ENCODE assay signal across 30 mouse cellular contexts in the genomic region with DNA sequence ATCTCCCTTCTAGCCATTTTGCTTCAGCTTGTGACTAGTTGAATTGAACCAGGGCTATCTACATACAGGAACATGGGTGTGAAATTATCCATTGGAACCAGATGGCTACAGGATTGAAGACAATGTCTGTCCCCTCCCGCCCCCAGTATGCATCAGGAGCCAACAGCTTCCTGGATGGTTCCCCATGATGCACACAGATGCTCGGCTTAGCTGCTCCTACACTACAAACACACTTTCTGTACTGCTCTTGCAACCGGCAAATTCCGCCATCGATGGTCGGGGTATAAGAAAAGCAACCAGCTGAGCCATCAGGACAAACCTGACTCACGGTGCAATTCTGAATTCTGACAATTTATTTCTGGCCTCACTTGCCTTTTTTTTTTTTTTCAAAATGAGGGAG.
DNase-seq lines count a peak whose midpoint lies in the region; ATAC-seq and TF ChIP-seq lines count a peak whose summit lies in the region.
"Had no signal": no experiment of that assay in that cellular context is flagged by ENCODE, and none has a peak within 500 bp of the region (broad histone marks: within the 10 kb centered on the region; RNA-seq: fewer than 3 reads in every experiment).

No protein-coding gene starts in this region.

- intact Hi-C loops in left cerebral cortex, postnatal 4 days (cut with DNase I) = no loop called here

- no peak overlapping the region for H3K4me3 ChIP-seq in hindbrain, postnatal 0 days (ENCODE audit: low read length)
- H3K4me3 ChIP-seq in hindbrain, embryonic 14.5 days (replicated peaks; ENCODE audit: low read length) = no peak overlapping the region
- no peak overlapping the region for H3K4me3 ChIP-seq in layer of hippocampus, adult 2 months
- H3K4me3 ChIP-seq in heart, embryonic 11.5 days (ENCODE audit: low read depth, low read length) = no peak overlapping the region
- H3K4me3 ChIP-seq: embryonic facial prominence, embryonic 13.5 days; forebrain, embryonic 13.5 days; heart, embryonic 13.5 days; hindbrain, embryonic 13.5 days; limb, embryonic 15.5 days; megakaryocyte, embryonic 14.5 days; neural tube, embryonic 15.5 days; stomach, embryonic 15.5 days had no signal

- TF ChIP-seq CTCF in hindbrain, postnatal 0 days (IDR thresholded peaks at IDR 0.05; ENCODE audit: low read depth) = no peak
- no peak for TF ChIP-seq CTCF in layer of hippocampus, adult 2 months (conservative IDR thresholded peaks at IDR 0.05)

- DNase-seq in hindbrain, postnatal 0 days (ENCODE audit: low spot score) = peak; percentile 36
- no peak for DNase-seq in hindbrain, embryonic 14.5 days (ENCODE audit: low spot score)
- DNase-seq in right cerebral cortex, adult 18-20 months = peak; percentile 40
- no peak for DNase-seq in right cerebral cortex, postnatal 10 days (ENCODE audit: low spot score in 2 of 2)
- peak; percentile 24 to 61 for DNase-seq in layer of hippocampus, adult 2 months (ENCODE audit: low spot score in 2 of 2)
- DNase-seq in left cerebral cortex, postnatal 4 days = peak; percentile 17
- DNase-seq in testis, postnatal 10 days (ENCODE audit: low spot score) = no peak
- DNase-seq: cerebellum, adult 18-20 months; cerebellum, postnatal 36 days; embryo, embryonic 11 days; gastrocnemius, postnatal 14 days; heart, adult 11 months; heart, postnatal 14 days; kidney, adult 2 months; lung, embryonic 14.5 days; lung, postnatal 36 days; thymus, adult 2 months; thymus, postnatal 4 days had no signal

- no peak overlapping the region for H3K27ac ChIP-seq in hindbrain, postnatal 0 days
- H3K27ac ChIP-seq in hindbrain, embryonic 14.5 days = no peak overlapping the region
- H3K27ac ChIP-seq in layer of hippocampus, adult 2 months = no peak overlapping the region
- no peak overlapping the region for H3K27ac ChIP-seq in heart, embryonic 11.5 days (ENCODE audit: low read depth, low read length)
- H3K27ac ChIP-seq: embryonic facial prominence, embryonic 13.5 days; forebrain, embryonic 13.5 days; heart, embryonic 13.5 days; hindbrain, embryonic 13.5 days; kidney, postnatal 0 days; limb, embryonic 15.5 days; liver, embryonic 14.5 days; neural tube, embryonic 15.5 days; stomach, embryonic 15.5 days had no signal

- 66% methylated on average over 7 of the region's 7 CpGs for whole genome bisulfite sequencing in hindbrain, postnatal 0 days
- 75% methylated on average over 7 of the region's 7 CpGs for WGBS in hindbrain, embryonic 14.5 days
- WGBS in heart, embryonic 11.5 days (ENCODE audit: insufficient replicate concordance) = 84% methylated on average over 7 of the region's 7 CpGs

- H3K4me2 ChIP-seq in hindbrain, postnatal 0 days (ENCODE audit: low read depth, low read length) = no peak overlapping the region
- no peak overlapping the region for H3K4me2 ChIP-seq in hindbrain, embryonic 14.5 days (replicated peaks)
- H3K4me2 ChIP-seq in heart, embryonic 11.5 days = no peak overlapping the region
- H3K4me2 ChIP-seq: embryonic facial prominence, embryonic 13.5 days; forebrain, embryonic 13.5 days; heart, embryonic 13.5 days; hindbrain, embryonic 13.5 days; limb, embryonic 15.5 days; lung, embryonic 14.5 days; neural tube, embryonic 15.5 days; stomach, embryonic 15.5 days had no signal

- H3K36me3 ChIP-seq in hindbrain, postnatal 0 days (ENCODE audit: insufficient read depth, low read length) = no peaks in the 10 kb centered on the region
- H3K36me3 ChIP-seq in hindbrain, embryonic 14.5 days (replicated peaks; ENCODE audit: control insufficient read depth, insufficient read depth) = no peaks in the 10 kb centered on the region
- H3K36me3 ChIP-seq in heart, embryonic 11.5 days (ENCODE audit: control insufficient read depth, insufficient read depth, low read length) = no peaks in the 10 kb centered on the region
- H3K36me3 ChIP-seq: embryonic facial prominence, embryonic 13.5 days; heart, embryonic 13.5 days; hindbrain, embryonic 13.5 days; limb, embryonic 15.5 days; neural tube, embryonic 15.5 days; stomach, embryonic 15.5 days had no signal

- no peaks in the 10 kb centered on the region for H3K27me3 ChIP-seq in hindbrain, postnatal 0 days (ENCODE audit: insufficient read depth, low read length)
- H3K27me3 ChIP-seq in hindbrain, embryonic 14.5 days (ENCODE audit: control insufficient read depth, insufficient read depth, low read length) = no peaks in the 10 kb centered on the region; the same call in 1 of the 2 replicates
- H3K27me3 ChIP-seq in heart, embryonic 11.5 days (ENCODE audit: control insufficient read depth, insufficient read depth, low read length) = peaks cover 7% of the 10 kb centered on the region; the same call in 1 of the 2 replicates
- H3K27me3 ChIP-seq: limb, embryonic 15.5 days; stomach, embryonic 15.5 days had no signal

- ATAC-seq in hindbrain, postnatal 0 days = no peak
- ATAC-seq in hindbrain, embryonic 14.5 days (ENCODE audit: low FRiP score) = no peak
- no peak for ATAC-seq in heart, embryonic 11.5 days (replicated peaks; ENCODE audit: insufficient number of reproducible peaks, low FRiP score, low TSS enrichment)
- ATAC-seq: forebrain, embryonic 13.5 days; midbrain, embryonic 16.5 days had no signal

- H3K9me3 ChIP-seq in hindbrain, postnatal 0 days (ENCODE audit: low read length) = no peaks in the 10 kb centered on the region
- no peaks in the 10 kb centered on the region for H3K9me3 ChIP-seq in hindbrain, embryonic 14.5 days (ENCODE audit: control insufficient read depth, low read length)
- H3K9me3 ChIP-seq in heart, embryonic 11.5 days (replicated peaks; ENCODE audit: control insufficient read depth, low read length) = no peaks in the 10 kb centered on the region
- H3K9me3 ChIP-seq: embryonic facial prominence, embryonic 13.5 days; forebrain, embryonic 13.5 days; heart, embryonic 13.5 days; hindbrain, embryonic 13.5 days; limb, embryonic 15.5 days; neural tube, embryonic 15.5 days; stomach, embryonic 15.5 days had no signal

- H3K9ac ChIP-seq in hindbrain, postnatal 0 days (replicated peaks; ENCODE audit: low read length) = no peak overlapping the region
- no peak overlapping the region for H3K9ac ChIP-seq in hindbrain, embryonic 14.5 days
- H3K9ac ChIP-seq in heart, embryonic 11.5 days (ENCODE audit: low read depth, low read length) = no peak overlapping the region
- H3K9ac ChIP-seq: embryonic facial prominence, embryonic 13.5 days; forebrain, embryonic 13.5 days; heart, embryonic 13.5 days; hindbrain, embryonic 13.5 days; limb, embryonic 15.5 days; liver, embryonic 14.5 days; lung, embryonic 14.5 days; neural tube, embryonic 15.5 days; stomach, embryonic 15.5 days had no signal

- H3K4me1 ChIP-seq in hindbrain, postnatal 0 days (ENCODE audit: insufficient read depth, low read length) = no peaks in the 10 kb centered on the region
- H3K4me1 ChIP-seq in hindbrain, embryonic 14.5 days (replicated peaks; ENCODE audit: control insufficient read depth, insufficient read depth, low read length) = no peaks in the 10 kb centered on the region
- peaks cover 5% of the 10 kb centered on the region; the same call in 1 of the 2 replicates for H3K4me1 ChIP-seq in heart, embryonic 11.5 days (ENCODE audit: control insufficient read depth, insufficient read depth, low read length)
- H3K4me1 ChIP-seq: megakaryocyte, embryonic 14.5 days; stomach, embryonic 15.5 days had no signal

Comparison
In these comparisons a context has a peak if more than half of its experiments do, and no peak if none do; other contexts are left out.
1. DNase-seq: peak in hindbrain, postnatal 0 days (single experiment), right cerebral cortex, adult 18-20 months (single experiment), layer of hippocampus, adult 2 months (2 of 2) and left cerebral cortex, postnatal 4 days (single experiment); none in hindbrain, embryonic 14.5 days (single experiment), right cerebral cortex, postnatal 10 days (0 of 2) and testis, postnatal 10 days (single experiment).